Mouse (Mus musculus) adrenal gland, adult 18-20 months (tissue): ENCODE measurements around the gene Klb. TPM values are rescaled to one million over a fixed set of nuclear protein-coding genes. Genes with fewer than 3 reads are reported as not detected.

ENCODE experiments used
- total RNA-seq, 2 experiments: library from RNA; stranded (reverse); gene quantifications; 1 replicate in 1 of 2; 2 replicates in 1 of 2; pipeline ENCODE4 v1.2.3; 2021

Gene Klb
- total RNA-seq, 2 experiments from 2014 or later: 8.6 to 15.3 TPM

Other genes starting within 250 kb of the Klb start
- 10 to 100 TPM; 44.1 to 47.7 TPM for gene Klhl5, start 240.8 kb upstream of the Klb start, total RNA-seq
- 1 to 10 TPM; 5.5 to 7.0 TPM for gene Wdr19, start 148.6 kb upstream of the Klb start, total RNA-seq
- 10 to 100 TPM; 31.3 to 43.8 TPM for gene Rfc1, start 12.6 kb upstream of the Klb start, total RNA-seq
- gene Rpl9, start 43.1 kb downstream of the Klb start, total RNA-seq: 1,000 to 10,000 TPM; 1,034 to 1,559 TPM
- 10 to 100 TPM; 54.5 to 67.6 TPM for gene Lias, start 43.2 kb downstream of the Klb start, total RNA-seq
- gene Ugdh, start 87.6 kb downstream of the Klb start, total RNA-seq: 100 to 1,000 TPM in 1 of 2 experiments, 10 to 100 TPM in 1; 64.0 to 114 TPM
- 1 to 10 TPM in 1 of 2 experiments, not detected in 1; 1.2 TPM for gene Gm43552, start 144.5 kb downstream of the Klb start, total RNA-seq
- 100 to 1,000 TPM; 166 to 180 TPM for gene Smim14, start 188.9 kb downstream of the Klb start, total RNA-seq
- 100 to 1,000 TPM in 1 of 2 experiments, 10 to 100 TPM in 1; 92.4 to 105 TPM for gene Ube2k, start 188.9 kb downstream of the Klb start, total RNA-seq